Mouse (Mus musculus): ENCODE measurements at regions not wholly inside any gene's neighbourhood (a gene's known extent, or its start where the extent isn't known, plus 50 kb on each side); places are given as distances from the start of the nearest gene placed in this dataset.

DNA sequence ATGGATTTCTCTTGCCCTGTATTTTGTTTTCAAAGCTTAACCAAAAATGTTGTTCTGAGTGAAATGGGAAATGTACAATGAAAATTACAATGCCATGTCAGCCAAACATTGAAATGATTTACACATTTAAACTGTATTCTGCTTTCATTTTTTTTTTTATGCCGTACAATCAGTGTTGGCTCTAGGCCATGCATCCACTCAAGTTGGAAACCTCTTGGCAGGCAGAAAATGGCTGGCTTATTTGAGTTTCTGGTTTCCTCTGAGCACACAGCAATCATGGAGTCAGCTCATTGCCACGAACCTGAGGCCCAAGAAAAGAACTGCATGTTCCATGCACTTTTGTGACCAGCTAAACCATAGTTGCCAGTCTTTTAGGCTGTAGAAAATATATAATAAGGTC lies 50.5 kb upstream of the Gm34302 start:
- 26% methylated on average over 2 of the region's 2 CpGs for WGBS
- Histone ChIP-seq H3K36me3 (no peaks in the 10 kb centered on the region), H3K27me3 (no peaks in the 10 kb centered on the region), H3K9me3 (no peaks in the 10 kb centered on the region), H3K4me2 (replicated peaks) (no peak overlapping the region), H3K9ac (replicated peaks) (no peak overlapping the region), H3K27ac (replicated peaks) (no peak overlapping the region), H3K4me3 (no peak overlapping the region), H3K4me1 (0 out of 2 replicates have a peak, but pooled peaks cover 3% of the 10 kb centered on the region)
- ATAC-seq (replicated peaks): no peak; the same call in 1 of the 2 replicates

Data from forebrain, embryonic 15.5 days (tissue).